Mouse (Mus musculus) spleen, adult 2 months (tissue): ENCODE data around the gene Stag1.

Experiments used
- CTCF ChIP-seq: fragments of 200-500 bp; IDR thresholded peaks from 2 replicates; pipeline ENCODE4 v1.5.1; 2011; ENCODE audit warnings: mild to moderate bottlenecking, inconsistent platforms; ENCODE audit not compliant: insufficient read depth, insufficient read length, insufficient replicate concordance; ENCODE audit errors: extremely low read depth
- POLR2A ChIP-seq: fragments of 200-500 bp; IDR thresholded peaks from 2 replicates; pipeline ENCODE4 v1.6.1; 2011; ENCODE audit warnings: low read depth, low read length, inconsistent platforms

- TF ChIP-seq POLR2A (no peak), CTCF (no peak)
Observed at GRCm38 (mm10) chr9:101003302-101003701, 405.7 kb downstream of the Stag1 start.
